Mouse (Mus musculus) retina, embryonic 14.5 days (tissue): ENCODE results near the gene Samd4b.

Experiments
- DNase-seq: peaks from one replicate; pipeline ENCODE4 v3.0.0-alpha.2; 2015; ENCODE audit warnings: low spot score

The Samd4b gene

GRCm38 (mm10) chr7:28587644-28588043 is 10.3 kb downstream of the Samd4b start:
- DNase-seq = no peak

- DNase-seq = no peak
Observed at GRCm38 (mm10) chr7:28586663-28587411, 11.1 kb downstream of the Samd4b start.

- no peak for DNase-seq
Observed at GRCm38 (mm10) chr7:28585001-28585400, 12.9 kb downstream of the Samd4b start.

GRCm38 (mm10) chr7:28584468-28584867 is 13.5 kb downstream of the Samd4b start:
- DNase-seq = no peak

GRCm38 (mm10) chr7:28583570-28584344 is 14.2 kb downstream of the Samd4b start:
- no peak for DNase-seq

DNA sequence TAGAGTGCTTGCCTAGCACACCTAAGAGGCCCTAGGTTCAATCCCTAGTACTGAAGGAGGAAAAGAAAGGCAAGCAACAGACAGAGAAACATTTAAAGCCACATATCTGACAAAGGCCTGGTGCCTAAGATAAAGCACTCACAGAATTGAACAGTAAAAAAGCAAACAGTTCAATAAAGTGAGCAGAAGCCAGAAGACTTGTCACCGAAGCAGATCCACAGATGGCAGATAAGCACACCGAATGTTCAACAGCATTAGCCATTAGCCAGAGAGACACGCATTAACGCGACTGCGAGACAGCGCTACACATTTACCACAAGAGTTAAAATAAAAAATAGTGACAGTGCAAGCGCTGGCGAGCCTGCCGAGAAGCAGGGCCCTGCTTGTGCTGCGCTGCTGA is 15.1 kb downstream of the Samd4b start:
- DNase-seq = no peak

GRCm38 (mm10) chr7:28581721-28582120 is 16.2 kb downstream of the Samd4b start:
- DNase-seq = no peak

DNA sequence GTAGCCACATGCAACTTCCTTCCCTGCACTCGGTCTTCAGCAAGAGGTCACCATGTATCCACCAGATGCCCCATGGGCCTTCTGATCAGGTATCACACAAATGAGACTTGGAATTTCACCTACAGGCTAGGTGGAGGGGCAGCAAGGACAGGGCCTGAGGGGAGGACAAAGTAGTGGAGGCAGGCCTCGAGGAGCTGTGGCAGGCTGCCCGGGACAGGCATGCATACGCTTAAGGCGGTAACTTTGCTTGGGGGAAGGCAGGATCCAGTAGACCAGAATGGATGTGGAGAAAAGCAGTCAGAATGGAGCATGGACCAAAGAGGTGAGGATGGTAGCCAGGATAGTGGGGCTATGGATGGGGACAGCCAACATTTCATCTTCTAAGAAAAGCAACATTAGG is 18.1 kb downstream of the Samd4b start:
- DNase-seq = no peak

DNA sequence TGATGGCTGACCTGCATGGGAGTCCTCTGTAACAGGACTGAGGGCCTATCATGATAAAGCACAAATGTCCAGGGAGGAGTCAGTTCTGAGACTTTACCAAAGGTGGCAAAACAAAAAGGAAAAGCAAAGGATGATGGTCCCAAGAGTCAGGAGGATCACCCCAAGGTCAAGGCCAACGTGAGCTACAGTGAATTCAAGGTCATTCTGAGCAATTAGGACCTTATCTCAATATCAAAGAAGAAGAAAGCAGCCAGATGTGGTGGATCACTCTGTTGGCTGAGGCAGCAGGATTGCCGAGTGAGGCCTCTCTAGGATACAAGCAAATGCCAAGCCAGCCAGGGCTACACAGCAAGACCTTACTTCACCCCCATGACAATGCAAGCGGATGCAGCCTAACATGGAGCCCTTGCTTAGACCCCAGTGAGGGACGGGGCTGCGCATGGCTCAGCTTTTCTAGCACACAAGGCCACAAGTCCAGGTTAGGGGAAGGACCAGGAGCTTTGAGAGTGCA is 19.3 kb downstream of the Samd4b start:
- DNase-seq = no peak

- no peak for DNase-seq
Observed at GRCm38 (mm10) chr7:28577826-28578542, 20.0 kb downstream of the Samd4b start.

- no peak for DNase-seq
Observed at GRCm38 (mm10) chr7:28576271-28576914, 21.6 kb downstream of the Samd4b start.

- DNase-seq = no peak
Observed at GRCm38 (mm10) chr7:28575597-28575996, 22.3 kb downstream of the Samd4b start.

- no peak for DNase-seq
Observed at GRCm38 (mm10) chr7:28573236-28573635, 24.7 kb downstream of the Samd4b start.

DNA sequence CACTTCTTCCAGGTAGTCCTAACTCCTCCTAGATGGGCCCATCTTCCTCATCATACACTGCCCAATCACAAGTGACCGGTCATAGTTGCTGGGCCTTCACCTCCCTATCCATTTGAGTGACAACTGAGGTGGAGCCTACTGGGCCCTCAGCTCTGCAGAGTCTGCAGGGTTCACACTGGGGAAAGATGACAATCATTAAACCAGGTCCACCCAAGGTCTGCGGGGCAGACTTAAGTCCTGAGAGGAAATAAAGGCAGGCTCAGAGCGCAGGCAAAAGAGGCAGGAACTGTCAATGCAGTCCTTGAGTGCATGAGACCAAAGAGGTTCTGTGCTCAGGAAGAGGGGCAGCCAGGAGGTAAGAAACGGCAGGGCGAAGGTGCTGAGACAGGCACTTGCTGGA is 25.3 kb downstream of the Samd4b start:
- no peak for DNase-seq

- DNase-seq = no peak
Observed at GRCm38 (mm10) chr7:28570982-28571682, 26.8 kb downstream of the Samd4b start.

DNA sequence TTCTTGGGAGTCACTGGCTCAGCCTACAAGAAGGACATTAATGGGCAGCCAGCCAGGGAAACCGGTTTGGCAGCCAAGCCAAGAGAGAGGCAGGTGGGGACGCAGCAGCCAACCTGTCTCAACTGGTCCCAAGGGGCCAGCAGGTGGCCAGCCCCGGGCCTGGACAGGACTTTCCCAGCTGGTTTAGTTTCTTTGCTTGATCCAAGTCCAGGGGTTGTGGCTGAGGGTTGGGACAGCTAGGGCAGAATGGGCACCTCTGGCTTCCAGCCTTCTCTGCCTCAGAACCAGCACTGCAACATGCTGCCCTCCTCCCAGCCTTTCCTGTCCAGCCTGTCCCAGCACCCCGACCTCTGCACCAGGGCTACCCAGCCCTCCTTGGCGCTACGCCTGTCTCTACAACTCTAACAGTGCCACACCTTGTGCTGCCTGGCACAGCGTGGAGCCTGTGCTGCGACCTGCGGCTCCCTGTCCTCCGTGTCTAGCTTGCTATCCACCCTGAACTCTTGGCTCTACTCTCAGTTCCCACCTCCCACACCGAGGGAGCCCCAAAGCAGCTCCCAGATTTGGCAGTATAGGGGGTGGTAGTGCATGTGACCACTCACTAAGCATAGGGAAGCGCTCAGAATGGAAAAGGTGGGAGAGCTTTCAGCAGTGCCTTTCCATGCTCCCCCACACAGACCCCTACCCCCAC is 27.5 kb downstream of the Samd4b start:
- DNase-seq = no peak

GRCm38 (mm10) chr7:28568253-28568652 is 29.7 kb downstream of the Samd4b start:
- DNase-seq = peak; percentile 87

GRCm38 (mm10) chr7:28567539-28567938 is 30.4 kb downstream of the Samd4b start:
- DNase-seq = no peak

DNA sequence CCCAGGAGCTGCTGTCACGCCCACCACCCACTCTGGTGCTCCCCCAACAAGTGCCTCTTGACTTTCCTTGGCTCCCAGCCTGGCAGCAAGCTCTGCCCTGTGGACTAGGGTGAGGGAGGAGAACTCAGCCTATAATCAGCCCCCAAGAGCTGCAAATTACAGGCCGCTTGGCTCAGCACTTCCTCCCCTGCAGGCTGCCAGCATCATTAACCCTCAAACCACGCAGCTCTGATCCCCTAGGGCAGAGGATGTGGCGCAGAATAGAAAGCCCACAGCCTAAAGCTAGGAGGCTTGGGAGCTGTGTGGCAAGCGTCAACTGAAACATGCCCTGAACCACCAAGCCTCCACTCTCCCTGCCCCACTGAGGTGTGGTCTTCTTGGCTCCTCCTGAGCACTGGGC is 32.5 kb downstream of the Samd4b start:
- DNase-seq = no peak

- no peak for DNase-seq
Observed at GRCm38 (mm10) chr7:28562951-28563350, 35.0 kb downstream of the Samd4b start.

GRCm38 (mm10) chr7:28562371-28562770 is 35.6 kb downstream of the Samd4b start:
- no peak for DNase-seq
